Mouse (Mus musculus) heart, embryonic 13.5 days (tissue): ENCODE results near the gene Pqlc3. TPM values are rescaled to one million over a fixed set of nuclear protein-coding genes. Genes with fewer than 3 reads are reported as not detected.
A peak's percentile ranks its signal among the peaks of the same experiment; 100 is the strongest.

Experiments used
- ATAC-seq: fragments of 200-750 bp; cut with Nextera tagmentation; 2 replicates; pipeline ENCODE4 v1.8.0; 2017; ENCODE audit warnings: moderate TSS enrichment; ENCODE audit not compliant: insufficient number of reproducible peaks, low FRiP score, low TSS enrichment; ENCODE audit errors: extremely low read depth
- H3K27ac ChIP-seq: fragments of 300-500 bp; sonication (generic); replicated peaks from 2 replicates; pipeline ENCODE4 v1.5.1; 2015; ENCODE audit warnings: moderate library complexity, mild to moderate bottlenecking, inconsistent platforms
- H3K27me3 ChIP-seq: fragments of 300-500 bp; sonication (generic); replicated peaks from 2 replicates; pipeline ENCODE4 v1.6.1; 2015; ENCODE audit warnings: mild to moderate bottlenecking, inconsistent platforms
- H3K36me3 ChIP-seq: fragments of 300-500 bp; sonication (generic); 2 replicates; pipeline ENCODE4 v1.6.1; 2015; ENCODE audit warnings: mild to moderate bottlenecking, inconsistent platforms
- H3K4me1 ChIP-seq: fragments of 300-500 bp; sonication (generic); 2 replicates; pipeline ENCODE4 v1.6.1; 2015; ENCODE audit warnings: inconsistent platforms
- H3K4me2 ChIP-seq: fragments of 300-500 bp; sonication (generic); 2 replicates; pipeline ENCODE4 v1.6.1; 2015; ENCODE audit warnings: inconsistent platforms, mild to moderate bottlenecking, moderate library complexity
- H3K4me3 ChIP-seq: fragments of 300-500 bp; sonication (generic); 2 replicates; pipeline ENCODE4 v1.5.1; 2015; ENCODE audit warnings: moderate library complexity, mild to moderate bottlenecking, inconsistent platforms
- H3K9ac ChIP-seq: fragments of 300-500 bp; sonication (generic); 2 replicates; pipeline ENCODE4 v1.6.1; 2015; ENCODE audit warnings: inconsistent platforms, mild to moderate bottlenecking, moderate library complexity
- H3K9me3 ChIP-seq: fragments of 300-500 bp; sonication (generic); 2 replicates; pipeline ENCODE4 v1.6.1; 2016; ENCODE audit warnings: inconsistent platforms
- WGBS: fragments of 180-500 bp; shearing (Covaris S2); methylation state at CpG from one replicate; pipeline ENCODE4 v1.1.7; 2015; ENCODE audit warnings: mixed read lengths; 5-methylcytosine and 5-hydroxymethylcytosine counted together
- polyA plus RNA-seq: library from polyadenylated mRNA; unstranded; fragments of >200 nt; fragmentation: Nextera tagmentation; extraction: Ambion mirVana; gene quantifications from 2 replicates; pipeline ENCODE4 v1.2.1, GENCODE M21; 2015

Gene Pqlc3
- 2.5 and 3.0 TPM in 2 replicates for polyA plus RNA-seq

GRCm38 (mm10) chr12:16999739-17000497 lies at the start of gene Pqlc3:
Gene Pqlc3, minus strand, starts transcription at chr12:17000408.
- Histone ChIP-seq H3K4me1 (peaks cover 25% of the 10 kb centered on the region), H3K36me3 (peaks cover 6% of the 10 kb centered on the region), H3K4me2 (peak within 1 kb of the TSS; percentile 95), H3K9me3 (no peaks in the 10 kb centered on the region), H3K9ac (peak within 1 kb of the TSS; percentile 78), H3K4me3 (peak within 1 kb of the TSS; percentile 73), H3K27ac (no peak within 1 kb of the TSS), H3K27me3 (peaks cover 23% of the 10 kb centered on the region)
- 2% methylated on average over 57 of the region's 57 CpGs for WGBS
- peak; percentile 73 for ATAC-seq

GRCm38 (mm10) chr12:17049796-17050195 lies 49.6 kb upstream of the Pqlc3 start:
- no peaks in the 10 kb centered on the region for H3K27me3 ChIP-seq
- no peak overlapping the region for H3K9ac ChIP-seq
- ATAC-seq, result no peak
- no peaks in the 10 kb centered on the region for H3K9me3 ChIP-seq
- no peaks in the 10 kb centered on the region for H3K36me3 ChIP-seq
- WGBS, result 95% methylated on average over 1 of the region's 1 CpGs
- H3K4me1 ChIP-seq, result 0 out of 2 replicates have a peak, but pooled peaks cover 3% of the 10 kb centered on the region
- no peak overlapping the region for H3K27ac ChIP-seq
- H3K4me2 ChIP-seq, result no peak overlapping the region
- no peak overlapping the region for H3K4me3 ChIP-seq

GRCm38 (mm10) chr12:17048979-17049612 lies 48.9 kb upstream of the Pqlc3 start:
- WGBS, result 73% methylated on average over 7 of the region's 7 CpGs
- Histone ChIP-seq H3K27me3 (no peaks in the 10 kb centered on the region), H3K27ac (no peak overlapping the region), H3K36me3 (no peaks in the 10 kb centered on the region), H3K9me3 (no peaks in the 10 kb centered on the region), H3K4me3 (no peak overlapping the region), H3K4me1 (0 out of 2 replicates have a peak, but pooled peaks cover 3% of the 10 kb centered on the region), H3K4me2 (no peak overlapping the region), H3K9ac (no peak overlapping the region)
- ATAC-seq, result no peak

- no peak overlapping the region for H3K9ac ChIP-seq
- H3K27ac ChIP-seq, result no peak overlapping the region
- no peak for ATAC-seq
- no peak overlapping the region for H3K4me3 ChIP-seq
- WGBS, result 49% methylated on average over 5 of the region's 5 CpGs
- no peak overlapping the region for H3K4me2 ChIP-seq
- no peaks in the 10 kb centered on the region for H3K4me1 ChIP-seq
- no peaks in the 10 kb centered on the region for H3K36me3 ChIP-seq
- no peaks in the 10 kb centered on the region for H3K27me3 ChIP-seq
- no peaks in the 10 kb centered on the region for H3K9me3 ChIP-seq
These were observed 43.1 kb upstream of the Pqlc3 start for GRCm38 (mm10) chr12:17043311-17043710.

- Histone ChIP-seq H3K9ac (no peak overlapping the region), H3K4me1 (no peaks in the 10 kb centered on the region), H3K4me2 (no peak overlapping the region), H3K4me3 (no peak overlapping the region), H3K36me3 (no peaks in the 10 kb centered on the region), H3K9me3 (no peaks in the 10 kb centered on the region), H3K27me3 (no peaks in the 10 kb centered on the region), H3K27ac (no peak overlapping the region)
- 37% methylated on average over 1 of the region's 1 CpGs for WGBS
- ATAC-seq, result no peak
These were observed 40.4 kb upstream of the Pqlc3 start for GRCm38 (mm10) chr12:17040567-17040966.

- H3K36me3 ChIP-seq, result no peaks in the 10 kb centered on the region
- H3K9ac ChIP-seq, result no peak overlapping the region
- H3K27ac ChIP-seq, result no peak overlapping the region
- no peaks in the 10 kb centered on the region for H3K9me3 ChIP-seq
- H3K4me2 ChIP-seq, result no peak overlapping the region
- no peaks in the 10 kb centered on the region for H3K27me3 ChIP-seq
- no peak overlapping the region for H3K4me3 ChIP-seq
- ATAC-seq, result no peak
- WGBS, result 65% methylated on average over 2 of the region's 2 CpGs
- H3K4me1 ChIP-seq, result no peaks in the 10 kb centered on the region
These were observed 39.2 kb upstream of the Pqlc3 start for GRCm38 (mm10) chr12:17039415-17039814.

- no peak overlapping the region for H3K4me2 ChIP-seq
- H3K27me3 ChIP-seq, result no peaks in the 10 kb centered on the region
- ATAC-seq, result no peak
- no peaks in the 10 kb centered on the region for H3K4me1 ChIP-seq
- no peak overlapping the region for H3K27ac ChIP-seq
- H3K36me3 ChIP-seq, result no peaks in the 10 kb centered on the region
- H3K9me3 ChIP-seq, result no peaks in the 10 kb centered on the region
- no peak overlapping the region for H3K4me3 ChIP-seq
- 70% methylated on average over 6 of the region's 6 CpGs for WGBS
- no peak overlapping the region for H3K9ac ChIP-seq
These were observed 38.0 kb upstream of the Pqlc3 start for GRCm38 (mm10) chr12:17038246-17038645.

GRCm38 (mm10) chr12:17037053-17037610 lies 36.9 kb upstream of the Pqlc3 start:
- Histone ChIP-seq H3K4me1 (no peaks in the 10 kb centered on the region), H3K4me3 (no peak overlapping the region), H3K36me3 (no peaks in the 10 kb centered on the region), H3K27ac (no peak overlapping the region), H3K9ac (no peak overlapping the region), H3K4me2 (no peak overlapping the region), H3K9me3 (no peaks in the 10 kb centered on the region), H3K27me3 (no peaks in the 10 kb centered on the region)
- 60% methylated on average over 14 of the region's 14 CpGs for WGBS
- ATAC-seq, result no peak

- no peaks in the 10 kb centered on the region for H3K27me3 ChIP-seq
- H3K4me2 ChIP-seq, result no peak overlapping the region
- no peak for ATAC-seq
- no peaks in the 10 kb centered on the region for H3K4me1 ChIP-seq
- no peak overlapping the region for H3K27ac ChIP-seq
- H3K36me3 ChIP-seq, result no peaks in the 10 kb centered on the region
- 57% methylated on average over 9 of the region's 9 CpGs for WGBS
- H3K9me3 ChIP-seq, result no peaks in the 10 kb centered on the region
- no peak overlapping the region for H3K9ac ChIP-seq
- no peak overlapping the region for H3K4me3 ChIP-seq
These were observed 36.3 kb upstream of the Pqlc3 start for GRCm38 (mm10) chr12:17036532-17036931.

GRCm38 (mm10) chr12:17035128-17035527 lies 34.9 kb upstream of the Pqlc3 start:
- 57% methylated on average over 2 of the region's 2 CpGs for WGBS
- H3K4me2 ChIP-seq, result no peak overlapping the region
- no peaks in the 10 kb centered on the region for H3K27me3 ChIP-seq
- no peak overlapping the region for H3K4me3 ChIP-seq
- no peaks in the 10 kb centered on the region for H3K9me3 ChIP-seq
- no peak overlapping the region for H3K9ac ChIP-seq
- H3K36me3 ChIP-seq, result no peaks in the 10 kb centered on the region
- no peak for ATAC-seq
- no peak overlapping the region for H3K27ac ChIP-seq
- H3K4me1 ChIP-seq, result no peaks in the 10 kb centered on the region

- no peak for ATAC-seq
- Histone ChIP-seq H3K4me1 (no peaks in the 10 kb centered on the region), H3K9me3 (no peaks in the 10 kb centered on the region), H3K9ac (no peak overlapping the region), H3K27me3 (no peaks in the 10 kb centered on the region), H3K27ac (no peak overlapping the region), H3K4me2 (no peak overlapping the region), H3K36me3 (no peaks in the 10 kb centered on the region), H3K4me3 (no peak overlapping the region)
- WGBS, result 62% methylated on average over 5 of the region's 5 CpGs
These were observed 34.5 kb upstream of the Pqlc3 start for GRCm38 (mm10) chr12:17034671-17035070.
